Mouse (Mus musculus) kidney, adult 2 months (tissue): ENCODE results near the gene Phlpp1. TPM values are rescaled to one million over a fixed set of nuclear protein-coding genes. Genes with fewer than 3 reads are reported as not detected.

ENCODE experiments used
- DNase-seq: peaks from one replicate; pipeline ENCODE4 v3.0.0; 2021
- H3K27ac ChIP-seq: fragments of 200-500 bp; 2 replicates; pipeline ENCODE4 v1.5.1; 2012; ENCODE audit warnings: low read depth, low read length, control low read depth, inconsistent platforms; ENCODE audit not compliant: insufficient read depth
- H3K27me3 ChIP-seq: fragments of 200-500 bp; replicated peaks from 2 replicates; pipeline ENCODE4 v1.6.1; 2012; ENCODE audit warnings: mild to moderate bottlenecking, moderate library complexity, low read length, inconsistent platforms; ENCODE audit not compliant: control insufficient read depth, insufficient read depth
- H3K36me3 ChIP-seq: fragments of 200-500 bp; 2 replicates; pipeline ENCODE4 v1.6.1; 2012; ENCODE audit warnings: mild to moderate bottlenecking, moderate library complexity, low read length, inconsistent platforms; ENCODE audit not compliant: control insufficient read depth, insufficient read depth
- H3K4me1 ChIP-seq: fragments of 200-500 bp; 2 replicates; pipeline ENCODE4 v1.6.1; 2011; ENCODE audit warnings: low read length; ENCODE audit not compliant: control insufficient read depth, insufficient read depth
- H3K4me3 ChIP-seq: fragments of 200-500 bp; 2 replicates; pipeline ENCODE4 v1.5.1; 2011; ENCODE audit warnings: mild to moderate bottlenecking, low read depth, low read length, control low read depth; ENCODE audit not compliant: insufficient read depth
- CTCF ChIP-seq: fragments of 200-500 bp; conservative IDR thresholded peaks from 2 replicates; pipeline ENCODE4 v1.5.1; 2011; ENCODE audit warnings: low read depth, mild to moderate bottlenecking, control low read depth, low read length, moderate library complexity, mixed read lengths; ENCODE audit not compliant: insufficient read depth, insufficient read length
- POLR2A ChIP-seq: fragments of 200-500 bp; IDR thresholded peaks from one replicate; pipeline ENCODE4 v1.6.1; 2011; ENCODE audit warnings: low read depth, low read length, control low read depth
- WGBS: fragments of 180-500 bp; shearing (Covaris S2); methylation state at CpG from one replicate; pipeline ENCODE4 v1.1.7; 2018; 5-methylcytosine and 5-hydroxymethylcytosine counted together
- polyA plus RNA-seq: library from polyadenylated mRNA; depleted of rRNA; stranded (reverse); fragments of >200 nt; gene quantifications from 2 replicates; pipeline ENCODE4 v1.2.3, GENCODE M21; 2012

Phlpp1 gene
- polyA plus RNA-seq, 1 experiment: 10.2 TPM

DNA sequence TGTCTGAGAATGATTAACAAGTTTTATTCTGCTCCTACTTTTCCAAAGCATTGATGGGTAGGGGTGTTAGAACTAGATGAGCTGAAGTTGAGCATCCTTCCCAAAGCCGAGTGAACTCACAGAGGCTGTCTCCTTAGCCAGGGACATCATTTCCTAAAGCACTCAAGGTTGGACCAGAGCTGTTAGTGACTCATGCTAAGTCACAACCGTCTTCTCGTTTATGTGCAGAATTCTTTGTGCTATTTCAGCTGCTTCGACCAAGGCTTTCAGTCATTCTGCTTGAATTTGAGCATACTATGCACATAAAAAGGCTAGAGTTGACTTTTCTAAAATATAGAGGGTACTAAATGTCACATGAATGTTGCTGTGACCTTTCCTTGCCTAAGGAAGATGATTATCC lies 142.9 kb downstream of the Phlpp1 start:
- no peak for TF ChIP-seq POLR2A
- no peak for TF ChIP-seq CTCF
- 78% methylated on average over 4 of the region's 4 CpGs for WGBS
- no peak for DNase-seq
- H3K36me3 ChIP-seq: no peaks in the 10 kb centered on the region
- peaks cover 11% of the 10 kb centered on the region for H3K4me1 ChIP-seq
- H3K4me3 ChIP-seq: no peak overlapping the region
- no peak overlapping the region for H3K27ac ChIP-seq
- H3K27me3 ChIP-seq: no peaks in the 10 kb centered on the region

DNA sequence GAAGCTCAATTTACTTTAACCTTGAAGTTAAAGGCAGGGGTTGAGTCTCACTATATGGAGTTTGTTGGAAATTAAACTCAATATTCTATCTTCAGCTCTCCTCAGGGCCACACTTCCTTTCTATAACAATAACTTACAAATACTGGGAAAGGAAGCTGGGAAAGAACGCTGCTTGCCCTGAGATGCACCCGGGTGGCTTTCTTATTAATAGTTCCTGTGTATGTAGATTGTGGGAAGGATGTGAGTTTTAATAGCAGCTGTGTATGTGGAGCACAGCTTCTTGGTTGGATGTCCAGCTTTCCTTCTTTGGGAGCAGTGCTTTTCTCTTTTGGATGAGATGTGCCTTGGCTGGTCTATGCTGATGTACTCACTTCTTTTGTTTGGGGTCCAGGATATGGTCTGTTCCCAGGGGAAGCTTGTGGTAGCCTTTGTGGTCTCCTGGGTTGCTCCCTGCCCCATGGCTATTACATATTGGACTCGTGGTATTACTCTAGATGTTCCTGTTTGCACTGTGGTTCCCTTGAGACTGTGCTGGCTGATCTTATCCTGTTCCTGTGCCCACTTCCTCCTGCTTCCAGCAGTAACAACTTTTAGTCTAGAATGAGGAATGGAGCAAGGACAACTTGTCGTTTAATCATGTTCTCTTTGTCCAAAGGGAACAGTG lies 145.2 kb downstream of the Phlpp1 start:
- Histone ChIP-seq H3K27me3 (no peaks in the 10 kb centered on the region), H3K36me3 (peaks cover 1% of the 10 kb centered on the region; the same call in 1 of the 2 replicates), H3K4me1 (peaks cover 11% of the 10 kb centered on the region), H3K27ac (peak overlapping the region; percentile 71), H3K4me3 (no peak overlapping the region)
- TF ChIP-seq POLR2A (no peak), CTCF (no peak)
- 58% methylated on average over 4 of the region's 4 CpGs for WGBS
- peak; percentile 69 for DNase-seq

DNA sequence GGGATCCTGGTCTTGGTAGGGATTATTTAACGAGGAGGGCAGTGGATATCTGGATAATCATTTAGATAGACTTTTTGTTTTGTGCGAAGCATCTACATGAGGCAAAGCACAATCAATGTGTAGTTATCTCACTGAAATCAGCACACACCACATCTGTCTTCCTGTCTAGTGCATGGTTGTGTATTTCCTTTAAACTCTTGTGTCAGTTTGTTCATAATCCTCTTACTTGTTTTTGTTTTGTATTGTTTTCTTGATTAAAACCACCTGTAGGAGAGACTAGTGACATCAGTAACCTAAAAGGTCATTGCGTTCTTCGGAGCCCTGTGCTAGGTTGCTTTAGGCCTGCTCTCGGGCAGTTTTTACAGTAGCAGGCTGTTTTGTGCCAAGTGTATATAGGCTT lies 146.8 kb downstream of the Phlpp1 start:
- Histone ChIP-seq H3K4me3 (no peak overlapping the region), H3K36me3 (peaks cover 1% of the 10 kb centered on the region; the same call in 1 of the 2 replicates), H3K27me3 (no peaks in the 10 kb centered on the region), H3K4me1 (peaks cover 11% of the 10 kb centered on the region), H3K27ac (no peak overlapping the region)
- no peak for DNase-seq
- WGBS: 75% methylated on average over 5 of the region's 5 CpGs
- TF ChIP-seq POLR2A: no peak
- TF ChIP-seq CTCF: no peak

DNA sequence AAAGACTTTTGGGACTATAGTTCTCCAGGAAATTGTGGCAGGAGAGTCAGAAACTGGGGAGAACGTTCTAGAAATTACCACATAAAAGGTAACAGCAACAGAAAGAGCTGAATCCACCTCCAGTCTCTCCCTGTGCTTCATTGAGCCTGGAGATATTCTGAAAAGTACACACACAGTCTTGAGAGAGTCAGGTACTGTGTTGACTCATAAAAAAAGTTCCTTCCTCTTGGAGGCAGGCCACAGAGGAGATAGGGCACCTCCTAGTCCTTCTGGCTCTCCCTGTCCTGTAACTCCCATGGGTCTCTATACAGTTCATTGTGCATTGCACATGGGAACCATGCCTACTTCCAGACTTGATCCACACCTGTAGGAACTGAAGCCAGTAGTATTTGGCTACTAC lies 149.0 kb downstream of the Phlpp1 start:
- no peak overlapping the region for H3K27ac ChIP-seq
- H3K36me3 ChIP-seq: peaks cover 1% of the 10 kb centered on the region; the same call in 1 of the 2 replicates
- H3K27me3 ChIP-seq: no peaks in the 10 kb centered on the region
- H3K4me3 ChIP-seq: no peak overlapping the region
- peaks cover 11% of the 10 kb centered on the region for H3K4me1 ChIP-seq
- 79% methylated on average over 1 of the region's 1 CpGs for WGBS
- no peak for DNase-seq
- no peak for TF ChIP-seq CTCF
- no peak for TF ChIP-seq POLR2A

DNA sequence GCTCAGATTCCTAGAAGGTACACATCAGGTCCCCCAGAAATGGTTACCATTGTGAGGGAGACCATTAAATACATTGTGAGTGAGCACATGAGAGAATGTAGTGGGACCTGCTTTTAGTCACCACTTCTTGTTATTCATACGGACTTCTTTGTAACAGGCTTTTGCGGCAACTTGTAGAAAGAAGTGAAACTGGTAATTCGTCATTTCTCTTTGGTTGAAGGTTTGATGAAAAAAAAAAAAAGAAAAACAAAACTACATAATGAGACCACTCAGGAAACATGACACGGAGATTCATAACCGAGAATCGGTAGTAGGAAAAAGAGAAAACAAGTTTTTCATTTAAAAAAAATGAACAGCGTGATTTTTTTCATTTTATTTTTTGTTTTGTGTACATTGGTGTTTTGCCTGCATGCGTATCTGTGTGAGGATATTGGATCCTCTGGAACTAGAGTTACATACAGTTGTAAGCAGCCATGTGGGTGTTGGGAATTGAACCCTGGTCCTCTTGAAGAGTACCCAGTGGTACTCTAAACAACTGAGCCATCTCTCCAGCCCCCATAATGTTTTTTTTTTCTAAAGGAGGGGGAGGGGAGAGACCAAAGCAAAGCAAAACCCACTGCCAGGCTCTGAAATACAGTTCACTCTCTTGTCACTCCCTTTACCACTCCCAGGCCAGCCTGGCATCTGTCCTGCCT lies 150.0 kb downstream of the Phlpp1 start:
- H3K4me3 ChIP-seq: no peak overlapping the region
- TF ChIP-seq POLR2A (no peak), CTCF (no peak)
- WGBS: 83% methylated on average over 8 of the region's 8 CpGs

DNA sequence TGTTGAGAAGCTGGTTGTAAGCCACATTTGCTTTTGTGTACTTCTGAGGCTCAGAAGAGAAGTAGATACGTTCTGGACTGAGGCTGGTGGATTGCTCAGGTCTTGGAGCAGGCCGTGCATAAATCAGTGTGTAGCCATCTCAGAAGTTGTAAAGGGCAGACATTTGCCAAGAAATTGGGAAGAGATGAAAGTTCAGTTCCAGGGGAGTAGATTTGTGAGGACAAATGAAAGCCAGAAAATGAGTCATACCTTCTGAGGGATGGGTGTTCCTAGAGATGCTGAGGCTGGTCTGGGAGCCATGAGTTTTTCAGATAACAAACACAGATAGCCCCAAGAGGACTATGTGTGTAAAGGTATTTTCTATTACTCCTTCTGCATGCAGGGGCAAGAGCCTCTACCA lies 155.1 kb downstream of the Phlpp1 start:
- H3K4me1 ChIP-seq: peaks cover 5% of the 10 kb centered on the region; the same call in 1 of the 2 replicates
- no peak for TF ChIP-seq CTCF
- TF ChIP-seq POLR2A: no peak

More for the DNA sequence above, 150.0 kb downstream of the Phlpp1 start:
- peaks cover 8% of the 10 kb centered on the region; the same call in 1 of the 2 replicates for H3K4me1 ChIP-seq
- DNase-seq: no peak
- no peak overlapping the region for H3K27ac ChIP-seq
- H3K27me3 ChIP-seq: no peaks in the 10 kb centered on the region
- peaks cover 1% of the 10 kb centered on the region; the same call in 1 of the 2 replicates for H3K36me3 ChIP-seq

DNA sequence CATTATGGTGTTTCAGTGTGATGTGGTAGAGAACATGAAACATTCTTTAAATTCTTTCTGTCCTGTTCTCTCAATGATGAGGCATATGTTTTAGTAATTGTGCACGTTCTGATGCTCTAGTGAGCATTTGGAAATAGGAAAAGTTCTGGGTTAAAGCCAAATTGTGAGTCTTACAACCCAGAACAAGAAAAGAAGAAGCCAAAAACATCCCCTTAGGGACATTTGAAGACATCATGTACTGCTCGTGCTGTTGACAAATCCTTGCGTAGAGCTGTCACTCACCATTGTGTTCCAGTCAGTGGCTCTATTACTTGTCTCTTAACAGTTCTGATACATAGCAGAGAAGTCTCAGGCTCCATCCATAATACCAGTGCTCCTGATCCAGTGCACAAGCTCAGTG lies 170.5 kb downstream of the Phlpp1 start:
- DNase-seq: no peak
- TF ChIP-seq POLR2A (no peak), CTCF (no peak)
- no peak overlapping the region for H3K4me3 ChIP-seq
- no peaks in the 10 kb centered on the region; the same call in 1 of the 2 replicates for H3K36me3 ChIP-seq
- no peaks in the 10 kb centered on the region for H3K27me3 ChIP-seq
- no peaks in the 10 kb centered on the region for H3K4me1 ChIP-seq
- WGBS: 85% methylated on average over 3 of the region's 3 CpGs
- no peak overlapping the region for H3K27ac ChIP-seq

More for the DNA sequence above, 155.1 kb downstream of the Phlpp1 start:
- no peaks in the 10 kb centered on the region for H3K36me3 ChIP-seq
- DNase-seq: peak; percentile 6
- no peaks in the 10 kb centered on the region for H3K27me3 ChIP-seq
- H3K4me3 ChIP-seq: no peak overlapping the region
- WGBS: 48% methylated on average over 2 of the region's 2 CpGs
- H3K27ac ChIP-seq: no peak overlapping the region
